Mouse (Mus musculus) cortical plate, adult 2 months (tissue): ENCODE measurements at regions not wholly inside any gene's neighbourhood (a gene's known extent, or its start where the extent isn't known, plus 50 kb on each side); places are given as distances from the start of the nearest gene placed in this dataset.

Source experiments
- H3K27ac ChIP-seq: fragments of 200-500 bp; 2 replicates; pipeline ENCODE4 v1.5.1; 2012; ENCODE audit warnings: low read length, control low read depth, inconsistent platforms; ENCODE audit not compliant: insufficient read depth
- H3K4me1 ChIP-seq: fragments of 200-500 bp; 2 replicates; pipeline ENCODE4 v1.6.1; 2011; ENCODE audit warnings: low read length; ENCODE audit not compliant: control insufficient read depth, insufficient read depth
- H3K4me3 ChIP-seq: fragments of 200-500 bp; 2 replicates; pipeline ENCODE4 v1.5.1; 2011; ENCODE audit warnings: mild to moderate bottlenecking, low read length, control low read depth; ENCODE audit not compliant: insufficient read depth
- CTCF ChIP-seq: fragments of 200-500 bp; IDR thresholded peaks from 2 replicates; pipeline ENCODE4 v1.5.1; 2011; ENCODE audit warnings: mild to moderate bottlenecking, control low read depth, low read length; ENCODE audit not compliant: insufficient read depth; ENCODE audit errors: extremely low read depth
- POLR2A ChIP-seq: fragments of 200-500 bp; IDR thresholded peaks from 2 replicates; pipeline ENCODE4 v1.6.1; 2011; ENCODE audit warnings: mild to moderate bottlenecking, low read length, control low read depth; ENCODE audit not compliant: insufficient read depth; ENCODE audit errors: extremely low read depth

DNA sequence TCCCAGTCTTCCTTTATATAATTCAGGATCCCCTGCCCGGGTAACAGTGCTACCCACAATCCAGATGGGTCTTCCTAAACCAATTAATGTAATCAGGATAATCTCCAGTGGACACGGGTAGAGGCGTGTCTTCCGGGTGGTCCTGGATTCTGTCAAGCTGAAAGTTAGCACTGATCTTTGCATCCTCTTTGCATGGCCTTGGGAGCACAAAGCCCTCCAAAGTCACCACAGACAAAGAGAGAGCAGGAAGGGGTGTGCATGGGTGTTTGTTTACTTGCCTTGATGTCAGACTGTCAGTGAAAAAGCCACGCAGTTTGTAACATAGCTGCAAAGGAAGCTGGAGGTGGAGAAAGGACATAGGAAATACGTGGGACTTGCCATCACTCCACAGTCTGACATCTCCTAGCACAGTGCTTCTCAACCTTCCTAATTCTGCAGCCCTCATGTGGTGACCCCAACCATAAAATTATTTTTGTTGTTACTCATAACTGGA lies 208.0 kb downstream of the Rplp1 start:
- H3K4me3 ChIP-seq, result no peak overlapping the region
- H3K27ac ChIP-seq, result no peak overlapping the region
- no peaks in the 10 kb centered on the region for H3K4me1 ChIP-seq
- no peak for TF ChIP-seq POLR2A
- no peak for TF ChIP-seq CTCF

DNA sequence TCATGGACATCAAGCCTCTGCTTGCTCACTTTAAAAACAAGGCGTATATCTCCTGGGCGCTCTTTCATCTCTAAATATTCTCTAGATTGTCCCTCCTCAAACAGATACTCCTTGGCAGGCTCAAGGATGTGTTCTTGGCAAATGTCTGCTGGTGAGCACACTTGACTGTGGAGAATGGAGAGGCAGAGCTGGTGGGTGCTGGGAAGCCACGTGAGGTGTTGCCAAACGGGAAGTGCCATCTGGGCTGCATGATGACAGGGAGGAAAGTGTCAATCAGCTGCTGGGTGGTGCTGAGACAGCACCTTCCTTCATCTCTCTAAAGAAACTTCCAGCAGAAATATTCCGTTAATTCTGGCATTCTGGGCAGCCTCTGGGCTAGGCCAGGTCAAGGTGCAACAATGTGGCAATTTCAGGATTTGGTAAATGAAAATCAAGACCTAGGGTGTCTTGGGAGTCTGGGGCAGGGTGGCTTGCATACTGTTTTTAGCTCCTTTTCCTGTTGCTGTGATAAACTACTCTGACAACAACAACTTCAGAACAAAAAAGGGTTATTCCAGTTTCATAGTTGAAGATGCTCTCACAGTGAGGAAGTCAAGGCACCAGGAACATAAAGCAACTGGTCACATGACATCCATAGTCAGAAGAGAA lies 208.6 kb downstream of the Rplp1 start:
- Histone ChIP-seq H3K4me3 (no peak overlapping the region), H3K27ac (no peak overlapping the region), H3K4me1 (no peaks in the 10 kb centered on the region)
- no peak for TF ChIP-seq CTCF
- TF ChIP-seq POLR2A, result no peak

DNA sequence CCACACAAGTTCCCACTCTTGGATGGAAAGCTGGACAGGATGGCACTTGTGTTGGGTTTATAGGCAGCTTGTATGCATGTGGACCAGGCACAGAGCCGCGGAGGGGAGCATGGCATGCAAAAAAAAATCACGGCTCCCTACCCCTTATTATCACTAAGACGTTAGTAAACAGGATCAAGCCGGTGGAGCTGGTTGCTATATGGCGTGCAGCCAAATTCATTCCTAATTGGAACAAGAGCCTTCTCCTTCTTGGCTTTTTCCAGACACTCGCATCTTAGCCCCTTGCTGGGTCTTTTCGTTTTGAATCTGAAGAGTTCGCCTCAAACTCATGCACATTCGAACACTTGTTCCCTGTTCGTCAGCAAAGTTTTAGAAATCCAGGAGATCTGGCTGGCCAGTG lies 211.0 kb downstream of the Rplp1 start:
- no peak for TF ChIP-seq POLR2A
- no peak for TF ChIP-seq CTCF
- H3K4me1 ChIP-seq, result no peaks in the 10 kb centered on the region
- no peak overlapping the region for H3K4me3 ChIP-seq
- H3K27ac ChIP-seq, result no peak overlapping the region

GRCm38 (mm10) chr9:61702280-61702966 lies 211.9 kb downstream of the Rplp1 start:
- TF ChIP-seq CTCF (no peak), POLR2A (no peak)
- H3K27ac ChIP-seq, result no peak overlapping the region
- H3K4me3 ChIP-seq, result no peak overlapping the region
- no peaks in the 10 kb centered on the region for H3K4me1 ChIP-seq

DNA sequence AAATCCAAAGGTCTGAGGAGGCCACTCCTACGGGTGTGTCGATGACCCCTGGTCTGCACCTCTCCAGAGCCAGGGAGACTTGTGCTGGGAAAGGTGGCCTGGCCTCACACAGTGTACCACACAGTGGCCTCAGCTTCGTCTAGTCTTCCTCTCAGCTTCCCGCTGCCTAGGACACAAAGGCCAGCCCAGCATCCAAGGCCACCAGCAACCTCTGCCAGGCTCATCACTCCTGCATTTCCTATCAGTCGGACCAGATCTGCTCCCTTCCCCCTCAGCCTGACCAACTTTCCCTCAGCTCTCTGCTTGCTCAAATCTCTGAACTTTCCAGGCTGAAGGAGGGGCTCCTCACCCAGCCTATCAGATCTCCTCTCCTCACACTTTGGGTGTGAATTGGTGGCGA lies 213.8 kb downstream of the Rplp1 start:
- Histone ChIP-seq H3K27ac (no peak overlapping the region), H3K4me3 (no peak overlapping the region), H3K4me1 (no peaks in the 10 kb centered on the region)
- TF ChIP-seq POLR2A (no peak), CTCF (no peak)

DNA sequence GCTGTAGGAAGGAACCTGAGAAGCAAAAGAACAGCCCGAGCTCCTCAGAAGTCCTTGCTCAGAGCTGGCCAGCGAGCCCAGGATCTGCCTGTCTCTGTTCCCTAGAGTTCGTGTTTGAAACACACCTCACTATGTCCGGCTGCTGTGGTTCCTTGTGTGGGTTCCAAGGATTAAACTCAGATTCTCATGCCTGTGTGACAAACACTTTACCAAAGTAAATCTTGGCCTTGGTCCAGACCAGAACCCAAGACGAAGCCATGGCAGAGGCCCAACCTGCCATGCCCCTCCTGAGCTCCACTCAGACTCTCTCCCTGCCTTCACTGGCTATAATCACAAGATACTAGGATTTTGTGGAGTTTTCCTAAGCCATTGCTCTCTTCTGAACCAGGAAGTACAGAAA lies 214.7 kb downstream of the Rplp1 start:
- Histone ChIP-seq H3K4me1 (no peaks in the 10 kb centered on the region), H3K27ac (no peak overlapping the region), H3K4me3 (no peak overlapping the region)
- no peak for TF ChIP-seq CTCF
- no peak for TF ChIP-seq POLR2A

DNA sequence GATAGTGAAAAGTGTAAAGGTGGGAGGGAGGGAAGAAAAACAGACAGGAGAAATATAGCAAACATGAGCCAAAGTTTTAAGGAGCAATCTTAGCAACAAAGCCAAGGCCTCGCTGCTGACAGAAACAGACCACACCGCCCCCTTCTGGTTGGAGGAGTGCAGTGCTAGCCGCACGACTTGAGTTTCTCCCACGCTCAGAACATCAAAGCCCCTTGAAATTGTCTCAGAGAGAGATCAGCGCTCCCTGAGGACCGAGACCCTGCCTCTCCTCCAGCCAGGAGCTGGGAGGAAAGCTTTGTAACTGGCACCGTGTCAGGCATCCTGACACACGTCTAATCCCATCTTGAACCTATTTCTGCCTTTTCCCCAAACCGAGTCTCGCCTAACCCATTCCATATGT lies 216.4 kb downstream of the Rplp1 start:
- H3K4me3 ChIP-seq, result no peak overlapping the region
- no peak overlapping the region for H3K27ac ChIP-seq
- H3K4me1 ChIP-seq, result no peaks in the 10 kb centered on the region
- TF ChIP-seq CTCF, result peak; percentile 91
- TF ChIP-seq POLR2A, result no peak

- Histone ChIP-seq H3K4me3 (no peak overlapping the region), H3K4me1 (no peaks in the 10 kb centered on the region), H3K27ac (no peak overlapping the region)
- no peak for TF ChIP-seq CTCF
Measured at GRCm38 (mm10) chr9:61696831-61697230, 217.5 kb downstream of the Rplp1 start.

- H3K4me3 ChIP-seq, result no peak overlapping the region
- no peak for TF ChIP-seq POLR2A
- no peak for TF ChIP-seq CTCF
- no peaks in the 10 kb centered on the region for H3K4me1 ChIP-seq
- H3K27ac ChIP-seq, result no peak overlapping the region
Measured at GRCm38 (mm10) chr9:61695821-61696220, 218.5 kb downstream of the Rplp1 start.

- Histone ChIP-seq H3K4me3 (no peak overlapping the region), H3K4me1 (no peaks in the 10 kb centered on the region), H3K27ac (no peak overlapping the region)
- TF ChIP-seq CTCF, result no peak
- no peak for TF ChIP-seq POLR2A
Measured at GRCm38 (mm10) chr9:61695381-61695791, 219.0 kb downstream of the Rplp1 start.

DNA sequence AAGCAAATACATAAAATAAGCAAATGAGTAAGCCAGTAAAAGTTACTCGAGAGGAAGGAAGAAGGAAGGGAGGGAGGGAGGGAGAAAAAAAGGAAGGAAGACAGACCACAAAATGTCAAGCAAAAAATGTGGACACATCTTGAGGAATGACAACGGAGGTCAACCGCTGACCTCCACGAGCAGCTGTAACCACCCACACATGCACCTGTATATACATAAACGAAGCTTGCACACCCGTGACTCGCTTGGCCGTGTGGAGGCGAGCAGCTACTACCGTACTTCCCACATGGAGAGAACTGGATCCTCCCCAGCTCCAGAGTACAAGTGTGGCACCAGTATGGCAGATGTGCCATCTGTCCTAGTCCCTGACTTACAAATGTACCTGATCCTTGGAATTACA lies 220.1 kb downstream of the Rplp1 start:
- Histone ChIP-seq H3K27ac (no peak overlapping the region), H3K4me1 (no peaks in the 10 kb centered on the region), H3K4me3 (no peak overlapping the region)
- TF ChIP-seq POLR2A (no peak), CTCF (no peak)
